8 mouse cellular contexts compared by ENCODE assay signal in the genomic region with DNA sequence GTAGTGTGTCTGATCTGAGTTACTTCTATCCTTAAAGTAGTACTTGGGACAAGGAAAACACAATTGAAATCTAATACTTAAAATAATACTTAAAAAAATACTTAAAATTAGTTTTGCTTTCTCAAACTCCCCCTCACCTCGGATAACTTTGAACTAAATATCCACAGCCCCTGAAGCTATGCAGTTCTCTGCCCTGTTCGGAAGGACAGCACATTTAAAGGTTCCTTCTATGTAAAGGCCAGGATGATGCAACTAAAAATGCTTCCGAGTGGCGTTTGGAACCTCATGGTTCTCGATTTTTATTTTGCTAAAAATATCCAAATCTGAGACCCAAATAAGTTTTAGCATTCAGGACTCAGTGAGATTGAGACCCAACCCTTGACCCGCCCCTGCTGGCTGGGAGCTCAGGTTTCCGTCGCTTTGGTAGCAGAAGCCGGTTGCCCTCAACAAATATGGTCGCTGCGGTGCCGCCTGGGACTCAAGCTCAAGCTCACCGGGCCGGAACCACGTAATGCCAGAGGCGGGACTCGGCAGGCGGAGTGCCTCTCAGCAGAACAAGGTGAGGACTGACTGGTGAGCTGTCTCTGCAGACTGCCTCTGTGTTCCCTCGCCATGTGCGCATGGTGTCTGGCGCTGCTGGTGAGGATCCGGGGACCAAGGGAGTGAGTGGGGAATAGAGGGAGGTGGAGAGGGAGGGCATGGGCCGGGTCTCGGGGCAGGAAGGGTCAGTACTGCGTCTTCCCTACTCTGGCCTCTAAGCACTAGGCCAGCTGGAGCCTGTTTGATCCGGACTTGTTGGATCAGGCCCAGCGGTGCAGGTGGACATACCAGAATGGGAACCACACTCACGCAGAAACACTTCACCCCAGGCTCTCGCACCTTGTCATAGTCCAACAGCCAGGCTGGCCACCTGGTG. TPM values are rescaled to one million over a fixed set of nuclear protein-coding genes. Genes with fewer than 3 reads are reported as not detected.
DNase-seq lines count a peak whose midpoint lies in the region; ATAC-seq and TF ChIP-seq lines count a peak whose summit lies in the region.

A gene (plus strand): TSS at position 429 of the 916 bp plus-strand sequence.

- no peak within 1 kb of the TSS; the same call in 1 of the 2 replicates for H3K27ac ChIP-seq in embryonic facial prominence, embryonic 14.5 days (replicated peaks; ENCODE audit: low read depth, low read length)
- H3K27ac ChIP-seq in heart, adult 2 months: peak within 1 kb of the TSS; percentile 61
- peak within 1 kb of the TSS; percentile 77 for H3K27ac ChIP-seq in limb, embryonic 13.5 days
- peak within 1 kb of the TSS; percentile 74 for H3K27ac ChIP-seq in midbrain, embryonic 16.5 days (ENCODE audit: low read length)

- H3K9ac ChIP-seq in embryonic facial prominence, embryonic 14.5 days (ENCODE audit: low read depth, low read length): peak within 1 kb of the TSS; percentile 72
- H3K9ac ChIP-seq in heart, adult 2 months (ENCODE audit: low read depth, low read length): peak within 1 kb of the TSS; percentile 92
- H3K9ac ChIP-seq in limb, embryonic 13.5 days: peak within 1 kb of the TSS; percentile 76
- H3K9ac ChIP-seq in midbrain, embryonic 16.5 days (ENCODE audit: low read depth, low read length): peak within 1 kb of the TSS; percentile 83

- H3K4me3 ChIP-seq in embryonic facial prominence, embryonic 14.5 days (ENCODE audit: low read depth, low read length): peak within 1 kb of the TSS; percentile 53
- peak within 1 kb of the TSS; percentile 86 for H3K4me3 ChIP-seq in heart, adult 2 months
- peak within 1 kb of the TSS; percentile 67 for H3K4me3 ChIP-seq in limb, embryonic 13.5 days
- H3K4me3 ChIP-seq in midbrain, embryonic 16.5 days (ENCODE audit: low read depth, low read length): peak within 1 kb of the TSS; percentile 61

- TF ChIP-seq POLR2A in heart, adult 2 months (IDR thresholded peaks at IDR 0.05; ENCODE audit: insufficient read depth, low read depth, low read length): peak; percentile 82

- peak; percentile 45 for TF ChIP-seq CTCF in heart, adult 2 months (IDR thresholded peaks at IDR 0.05)

- DNase-seq in 3T3-L1 (ENCODE audit: low read depth, low spot score): peak; percentile 96
- peak; percentile 76 to 91 for DNase-seq in adrenal gland, postnatal 4 days (ENCODE audit: low spot score in 2 of 2)
- DNase-seq in embryonic facial prominence, embryonic 14.5 days (ENCODE audit: low spot score): peak; percentile 97
- peak; percentile 95 to 96 for DNase-seq in heart, adult 2 months
- DNase-seq in kidney, adult 8-10 months: peak; percentile 96 to 98
- DNase-seq in spleen, postnatal 10 days (ENCODE audit: low spot score in 2 of 2): peak; percentile 75 to 90

- no peaks in the 10 kb centered on the region for H3K27me3 ChIP-seq in embryonic facial prominence, embryonic 14.5 days (replicated peaks; ENCODE audit: control insufficient read depth, insufficient read depth, low read length)
- H3K27me3 ChIP-seq in heart, adult 2 months (ENCODE audit: control insufficient read depth, insufficient read depth, low read length): no peaks in the 10 kb centered on the region
- H3K27me3 ChIP-seq in limb, embryonic 13.5 days: no peaks in the 10 kb centered on the region
- no peaks in the 10 kb centered on the region for H3K27me3 ChIP-seq in midbrain, embryonic 16.5 days (ENCODE audit: control insufficient read depth, insufficient read depth, low read depth, low read length)

- peaks cover 25% of the 10 kb centered on the region for H3K36me3 ChIP-seq in embryonic facial prominence, embryonic 14.5 days (ENCODE audit: control insufficient read depth, insufficient read depth, low read length)
- H3K36me3 ChIP-seq in heart, adult 2 months (ENCODE audit: control insufficient read depth, insufficient read depth, low read length): no peaks in the 10 kb centered on the region; the same call in 1 of the 2 replicates
- H3K36me3 ChIP-seq in limb, embryonic 13.5 days: peaks cover 27% of the 10 kb centered on the region
- H3K36me3 ChIP-seq in midbrain, embryonic 16.5 days (ENCODE audit: control insufficient read depth, insufficient read depth, low read length): peaks cover 20% of the 10 kb centered on the region

- no peaks in the 10 kb centered on the region for H3K79me2 ChIP-seq in heart, adult 2 months (replicated peaks; ENCODE audit: control insufficient read depth, insufficient read depth, low read length)

- 2% methylated on average over 27 of the region's 29 CpGs for WGBS in embryonic facial prominence, embryonic 14.5 days
- under 1% methylated on average over 29 of the region's 29 CpGs for WGBS in heart, adult 2 months
- under 1% methylated on average over 29 of the region's 29 CpGs for WGBS in limb, embryonic 13.5 days
- under 1% methylated on average over 29 of the region's 29 CpGs for WGBS in midbrain, embryonic 16.5 days

- no peaks in the 10 kb centered on the region for H3K4me1 ChIP-seq in embryonic facial prominence, embryonic 14.5 days (ENCODE audit: control insufficient read depth, insufficient read depth, low read length)
- peaks cover 1% of the 10 kb centered on the region; the same call in 1 of the 2 replicates for H3K4me1 ChIP-seq in heart, adult 2 months (ENCODE audit: control insufficient read depth, insufficient read depth, low read length)
- peaks cover 10% of the 10 kb centered on the region for H3K4me1 ChIP-seq in limb, embryonic 13.5 days
- H3K4me1 ChIP-seq in midbrain, embryonic 16.5 days (ENCODE audit: control insufficient read depth, insufficient read depth, low read length): peaks cover 16% of the 10 kb centered on the region

- peak within 1 kb of the TSS; percentile 82 for H3K4me2 ChIP-seq in embryonic facial prominence, embryonic 14.5 days (ENCODE audit: low read depth, low read length)
- H3K4me2 ChIP-seq in limb, embryonic 13.5 days (replicated peaks): peak within 1 kb of the TSS; percentile 65
- peak within 1 kb of the TSS; percentile 66 for H3K4me2 ChIP-seq in midbrain, embryonic 16.5 days (ENCODE audit: low read length)

- ATAC-seq in embryonic facial prominence, embryonic 14.5 days (ENCODE audit: low read depth): peak; percentile 97
- ATAC-seq in limb, embryonic 13.5 days (ENCODE audit: low FRiP score, low read depth): peak; percentile 96
- ATAC-seq in midbrain, embryonic 16.5 days: peak; percentile 98

- no peaks in the 10 kb centered on the region for H3K9me3 ChIP-seq in embryonic facial prominence, embryonic 14.5 days (ENCODE audit: control insufficient read depth, low read length)
- no peaks in the 10 kb centered on the region for H3K9me3 ChIP-seq in limb, embryonic 13.5 days
- no peaks in the 10 kb centered on the region for H3K9me3 ChIP-seq in midbrain, embryonic 16.5 days (replicated peaks; ENCODE audit: control insufficient read depth, low read length, poor library complexity, severe bottlenecking)

- TF ChIP-seq EP300 in heart, adult 2 months (IDR thresholded peaks at IDR 0.05; ENCODE audit: insufficient read depth, low read depth, low read length): 0 out of 2 replicates have a peak, but pooled peaks have one; percentile 13

- intact Hi-C loops in heart, adult 2 months (cut with DNase I): loop anchor here (2.0 kb wide), 1 partner anchor 17 kb away; a partner anchor contains a TSS

RNA-seq across cellular contexts. Expression of the gene that starts here (rescaled TPM):
- total RNA-seq in adrenal gland, postnatal 4 days (2021): 10 to 100 TPM; 13.3 to 14.0 TPM
- 23.4 and 24.4 TPM in 2 replicates for polyA plus RNA-seq in embryonic facial prominence, embryonic 14.5 days (2014; fragmentation: Nextera tagmentation; extraction: Ambion mirVana)
- 10 to 100 TPM; 11.5 to 12.3 TPM for total RNA-seq in heart, adult 2 months (2021)
- 3.6 and 9.1 TPM in 2 replicates for polyA plus RNA-seq in heart, adult 2 months (2012; rRNA removed)
- 32.3 and 32.5 TPM in 2 replicates for polyA plus RNA-seq in limb, embryonic 13.5 days (2015; fragmentation: Nextera tagmentation; extraction: Ambion mirVana)
- polyA plus RNA-seq in midbrain, embryonic 16.5 days (2015; fragmentation: Nextera tagmentation; extraction: Ambion mirVana): 49.9 and 59.5 TPM in 2 replicates
